ENCODE assay signal across 26 mouse cellular contexts in the genomic region with DNA sequence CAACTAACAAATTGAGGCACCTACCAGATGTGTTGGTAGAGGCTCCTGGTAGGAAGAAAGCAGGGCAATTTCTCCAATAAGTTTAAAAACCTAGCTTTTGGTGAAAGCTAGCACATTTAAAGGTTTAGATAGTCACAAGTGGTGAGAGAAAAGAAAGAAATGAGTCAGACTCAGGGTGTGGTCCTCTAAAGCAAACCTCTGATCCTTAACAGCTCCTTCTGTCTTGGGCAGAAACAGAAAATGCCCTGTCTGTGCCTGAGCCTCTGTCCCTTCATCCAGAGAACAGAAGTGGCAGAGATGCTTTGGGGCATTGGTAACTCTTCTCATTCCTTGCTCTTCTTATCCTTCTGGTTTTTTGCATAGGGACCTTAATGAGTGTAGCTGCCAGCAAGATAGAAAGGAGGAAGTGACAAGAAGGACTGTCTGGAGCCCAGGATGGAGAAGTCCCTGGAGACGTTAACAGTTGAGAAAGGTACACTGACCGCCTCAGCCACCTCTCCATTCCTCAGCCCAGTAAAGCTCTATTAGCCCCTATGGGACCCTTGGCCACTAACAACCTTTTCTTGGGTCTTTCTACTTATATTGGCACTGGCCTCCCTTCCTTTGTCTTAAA.
DNase-seq lines count a peak whose midpoint lies in the region; ATAC-seq and TF ChIP-seq lines count a peak whose summit lies in the region.
"Had no signal": no experiment of that assay in that cellular context is flagged by ENCODE, and none has a peak within 500 bp of the region (broad histone marks: within the 10 kb centered on the region; RNA-seq: fewer than 3 reads in every experiment).

No protein-coding gene starts in this region.

- H3K27me3 ChIP-seq in CH12.LX (replicated peaks): no peaks in the 10 kb centered on the region
- H3K27me3 ChIP-seq: embryonic facial prominence, embryonic 12.5 days; intestine, embryonic 15.5 days; Patski had no signal

- DNase-seq in 3T3-L1 (ENCODE audit: low read depth, low spot score) (peak; percentile 47), CH12.LX (ENCODE audit: extremely low read depth) (peak; percentile 28)
- DNase-seq in heart, postnatal 10 days: no peak
- DNase-seq in lung, postnatal 36 days: no peak
- DNase-seq in gastrocnemius, postnatal 10 days: no peak
- DNase-seq: adrenal gland, adult 8-10 months; cerebellum, adult 11-12 months; cerebellum, postnatal 14 days; gastrocnemius, postnatal 25 days; heart, adult 2 months; heart, postnatal 36 days; kidney, adult 9 months; kidney, postnatal 14 days; layer of hippocampus, postnatal 36 days; lung, embryonic 14.5 days; right cerebral cortex, postnatal 14 days; spleen, adult 18-20 months had no signal

- H3K36me3 ChIP-seq in CH12.LX (replicated peaks in 1 of 2; ENCODE audit: control insufficient read depth in 1 of 2, insufficient read depth in 1 of 2, low read length in 1 of 2): no peaks in the 10 kb centered on the region
- H3K36me3 ChIP-seq: embryonic facial prominence, embryonic 12.5 days; hindbrain, embryonic 15.5 days; intestine, embryonic 15.5 days had no signal

- H3K4me1 ChIP-seq in CH12.LX (ENCODE audit: control insufficient read depth in 1 of 2, insufficient read depth in 2 of 2): peaks cover 0 to 12% of the 10 kb centered on the region in 2 experiments; a peak in 2 of 4 replicates
- H3K4me1 ChIP-seq: hindbrain, embryonic 15.5 days had no signal

- intact Hi-C loops in heart, postnatal 10 days (cut with DNase I): loop anchor here (10.0 kb wide), 1 partner anchor 565 kb away; no protein-coding TSS in a partner anchor

- TF ChIP-seq CTCF in CH12.LX (conservative IDR thresholded peaks at IDR 0.05 in 1 of 2, IDR thresholded peaks at IDR 0.05 in 1 of 2; ENCODE audit: low read depth in 2 of 2, low read length in 2 of 2): no peak

- TF ChIP-seq POLR2A in CH12.LX (IDR thresholded peaks at IDR 0.05; ENCODE audit: low read depth, low read length): no peak

- ATAC-seq in granulocyte monocyte progenitor cell, adult 5-6 weeks (replicated peaks; ENCODE audit: poor library complexity, severe bottlenecking): peak; percentile 78
- peak; percentile 53 for ATAC-seq in megakaryocyte-erythroid progenitor cell, adult 5-6 weeks (replicated peaks; ENCODE audit: low FRiP score, low TSS enrichment, poor library complexity, severe bottlenecking)
- ATAC-seq: forebrain, embryonic 14.5 days; intestine, embryonic 15.5 days; Patski had no signal

- TF ChIP-seq RAD21 in CH12.LX (IDR thresholded peaks at IDR 0.05; ENCODE audit: low read depth, low read length): no peak

- no peak overlapping the region for H3K9ac ChIP-seq in CH12.LX (ENCODE audit: insufficient read depth, low read depth)
- H3K9ac ChIP-seq: embryonic facial prominence, embryonic 12.5 days; hindbrain, embryonic 15.5 days; intestine, embryonic 15.5 days; lung, embryonic 14.5 days had no signal

- in situ Hi-C loops in CH12.LX (cut with MboI; ENCODE audit: low pct_ligation_motif_present, low pct_unique_long_range_greater_than_20kb, low sequenced_read_pairs): no loop called here

- no peak overlapping the region for H3K4me2 ChIP-seq in CH12.LX (ENCODE audit: insufficient read depth, low read depth, poor library complexity, severe bottlenecking)
- H3K4me2 ChIP-seq: embryonic facial prominence, embryonic 12.5 days; hindbrain, embryonic 15.5 days; intestine, embryonic 15.5 days; lung, embryonic 14.5 days; midbrain, embryonic 11.5 days had no signal

- no peaks in the 10 kb centered on the region for H3K9me3 ChIP-seq in CH12.LX (replicated peaks; ENCODE audit: low read length)
- H3K9me3 ChIP-seq: embryonic facial prominence, embryonic 12.5 days; hindbrain, embryonic 15.5 days; intestine, embryonic 15.5 days had no signal

- no peak overlapping the region for H3K4me3 ChIP-seq in CH12.LX (replicated peaks in 1 of 3; ENCODE audit: low read depth in 2 of 3, low read length in 2 of 3, poor library complexity in 1 of 3)
- H3K4me3 ChIP-seq: embryonic facial prominence, embryonic 12.5 days; heart, adult 2 months; hindbrain, embryonic 15.5 days; intestine, embryonic 15.5 days; layer of hippocampus, adult 2 months had no signal

- H3K79me2 ChIP-seq in CH12.LX (replicated peaks; ENCODE audit: control insufficient read depth, extremely low read depth, insufficient read depth, poor library complexity, severe bottlenecking): no peaks in the 10 kb centered on the region

- dilution Hi-C loops in CH12.LX (cut with MboI; ENCODE audit: extremely low pct_ligation_motif_present, extremely low pct_unique_long_range_greater_than_20kb, low sequenced_read_pairs): no loop called here

- H3K27ac ChIP-seq in CH12.LX (ENCODE audit: insufficient read depth, low read depth): no peak overlapping the region
- H3K27ac ChIP-seq: embryonic facial prominence, embryonic 12.5 days; heart, adult 2 months; hindbrain, embryonic 15.5 days; intestine, embryonic 15.5 days; layer of hippocampus, adult 2 months had no signal

- no peak for TF ChIP-seq EP300 in CH12.LX (IDR thresholded peaks at IDR 0.05; ENCODE audit: low read length)

TF ChIP-seq in CH12.LX, 34 proteins besides CTCF, POLR2A, EP300 and RAD21:
- TF ChIP-seq ZKSCAN1 (IDR thresholded peaks at IDR 0.05; ENCODE audit: borderline replicate concordance, low read depth, low read length) (no peak), MAFK (IDR thresholded peaks at IDR 0.05; ENCODE audit: insufficient replicate concordance, low read length) (no peak), RCOR1 (conservative IDR thresholded peaks at IDR 0.05; ENCODE audit: low read depth, low read length) (no peak), TCF12 (IDR thresholded peaks at IDR 0.05; ENCODE audit: low read depth, low read length) (no peak), MEF2A (IDR thresholded peaks at IDR 0.05; ENCODE audit: borderline replicate concordance, low read depth, low read length) (no peak), USF2 (conservative IDR thresholded peaks at IDR 0.05; ENCODE audit: low read depth, low read length) (no peak), POLR2AphosphoS2 (IDR thresholded peaks at IDR 0.05; ENCODE audit: low read depth, low read length) (no peak), MXI1 (IDR thresholded peaks at IDR 0.05; ENCODE audit: low read depth, low read length) (no peak), CHD2 (IDR thresholded peaks at IDR 0.05; ENCODE audit: low read length) (no peak), ELF1 (IDR thresholded peaks at IDR 0.05; ENCODE audit: low read depth, low read length) (no peak), MAX (IDR thresholded peaks at IDR 0.05; ENCODE audit: low read length) (no peak), ZMIZ1 (IDR thresholded peaks at IDR 0.05; ENCODE audit: low read depth, low read length) (no peak), USF1 (IDR thresholded peaks at IDR 0.05; ENCODE audit: low read depth, low read length) (no peak), ETS1 (conservative IDR thresholded peaks at IDR 0.05; ENCODE audit: low read depth, low read length) (no peak), NRF1 (IDR thresholded peaks at IDR 0.05; ENCODE audit: low read depth, low read length) (no peak)

Comparison
In these comparisons a context has a peak if more than half of its experiments do, and no peak if none do; other contexts are left out.
1. DNase-seq: peak in 3T3-L1 (single experiment) and CH12.LX (single experiment); none in heart, postnatal 10 days (0 of 2), lung, postnatal 36 days (single experiment) and gastrocnemius, postnatal 10 days (single experiment).